Mouse (Mus musculus): ENCODE measurements around the gene Gtf3c2. TPM values are rescaled to one million over a fixed set of nuclear protein-coding genes. Genes with fewer than 3 reads are reported as not detected.

Gtf3c2 gene
- polyA plus RNA-seq, 1 experiment from 2014 or later = 78.6 TPM

GRCm38 (mm10) chr5:31201742-31202590, 22.0 kb upstream of the Gtf3c2 start, which contains the start of gene Zfp513:
Zfp513 (minus strand) TSS chr5:31202303.
- no peak for TF ChIP-seq CTCF (IDR thresholded peaks at IDR 0.05; ENCODE audit: low read depth)
- peak within 1 kb of the TSS; percentile 65 for H3K27ac ChIP-seq (ENCODE audit: low read depth)
- peak within 1 kb of the TSS; percentile 83 for H3K9ac ChIP-seq
- WGBS = under 1% methylated on average over 53 of the region's 53 CpGs
- peak within 1 kb of the TSS; percentile 90 for H3K4me2 ChIP-seq
- peak; percentile 98 for DNase-seq
- H3K27me3 ChIP-seq (ENCODE audit: insufficient read depth, low read length) = no peaks in the 10 kb centered on the region
- H3K36me3 ChIP-seq (ENCODE audit: insufficient read depth) = peaks cover 83% of the 10 kb centered on the region
- peak; percentile 98 for ATAC-seq (ENCODE audit: insufficient read depth)
- H3K4me3 ChIP-seq (ENCODE audit: low read depth, low read length) = peak within 1 kb of the TSS; percentile 83
- peaks cover 6% of the 10 kb centered on the region; the same call in 1 of the 2 replicates for H3K9me3 ChIP-seq (ENCODE audit: low read depth, low read length)
- H3K4me1 ChIP-seq (ENCODE audit: insufficient read depth) = peaks cover 4% of the 10 kb centered on the region; the same call in 1 of the 2 replicates

GRCm38 (mm10) chr5:31201042-31201741, 21.2 kb upstream of the Gtf3c2 start:
- Histone ChIP-seq H3K4me2 (peak overlapping the region; percentile 90), H3K27ac (ENCODE audit: low read depth) (peak overlapping the region; percentile 65; the same call in 1 of the 2 replicates), H3K27me3 (ENCODE audit: insufficient read depth, low read length) (no peaks in the 10 kb centered on the region), H3K9me3 (ENCODE audit: low read depth, low read length) (peaks cover 6% of the 10 kb centered on the region; the same call in 1 of the 2 replicates), H3K4me3 (ENCODE audit: low read depth, low read length) (peak overlapping the region; percentile 83), H3K9ac (peak overlapping the region; percentile 83), H3K36me3 (ENCODE audit: insufficient read depth) (peaks cover 84% of the 10 kb centered on the region), H3K4me1 (ENCODE audit: insufficient read depth) (peaks cover 4% of the 10 kb centered on the region; the same call in 1 of the 2 replicates)
- ATAC-seq (ENCODE audit: insufficient read depth) (no peak), DNase-seq (no peak)
- no peak for TF ChIP-seq CTCF (IDR thresholded peaks at IDR 0.05; ENCODE audit: low read depth)
- WGBS = 18% methylated on average over 13 of the region's 13 CpGs

- H3K4me1 ChIP-seq (ENCODE audit: insufficient read depth) = peaks cover 4% of the 10 kb centered on the region; the same call in 1 of the 2 replicates
- peak overlapping the region; percentile 90; the same call in 1 of the 2 replicates for H3K4me2 ChIP-seq
- peaks cover 84% of the 10 kb centered on the region for H3K36me3 ChIP-seq (ENCODE audit: insufficient read depth)
- no peak for TF ChIP-seq CTCF (IDR thresholded peaks at IDR 0.05; ENCODE audit: low read depth)
- H3K4me3 ChIP-seq (ENCODE audit: low read depth, low read length) = peak overlapping the region; percentile 83; the same call in 1 of the 2 replicates
- DNase-seq = no peak
- 86% methylated on average over 27 of the region's 27 CpGs for WGBS
- no peaks in the 10 kb centered on the region for H3K27me3 ChIP-seq (ENCODE audit: insufficient read depth, low read length)
- ATAC-seq (ENCODE audit: insufficient read depth) = no peak
- peaks cover 6% of the 10 kb centered on the region; the same call in 1 of the 2 replicates for H3K9me3 ChIP-seq (ENCODE audit: low read depth, low read length)
- H3K9ac ChIP-seq = peak overlapping the region; percentile 83; the same call in 1 of the 2 replicates
- no peak overlapping the region for H3K27ac ChIP-seq (ENCODE audit: low read depth)
These were observed 20.4 kb upstream of the Gtf3c2 start for GRCm38 (mm10) chr5:31200327-31200768.

GRCm38 (mm10) chr5:31199893-31200292, 19.9 kb upstream of the Gtf3c2 start:
- no peaks in the 10 kb centered on the region for H3K27me3 ChIP-seq (ENCODE audit: insufficient read depth, low read length)
- ATAC-seq (ENCODE audit: insufficient read depth) = no peak
- peaks cover 4% of the 10 kb centered on the region; the same call in 1 of the 2 replicates for H3K4me1 ChIP-seq (ENCODE audit: insufficient read depth)
- peak; percentile 7 for DNase-seq
- H3K4me3 ChIP-seq (ENCODE audit: low read depth, low read length) = no peak overlapping the region; the same call in 1 of the 2 replicates
- peaks cover 84% of the 10 kb centered on the region for H3K36me3 ChIP-seq (ENCODE audit: insufficient read depth)
- WGBS = 81% methylated on average over 9 of the region's 9 CpGs
- no peak overlapping the region for H3K27ac ChIP-seq (ENCODE audit: low read depth)
- no peak overlapping the region for H3K4me2 ChIP-seq
- peak; percentile 17; the same call in 1 of the 2 replicates for TF ChIP-seq CTCF (IDR thresholded peaks at IDR 0.05; ENCODE audit: low read depth)
- no peak overlapping the region for H3K9ac ChIP-seq
- H3K9me3 ChIP-seq (ENCODE audit: low read depth, low read length) = peaks cover 6% of the 10 kb centered on the region; the same call in 1 of the 2 replicates

- Histone ChIP-seq H3K27me3 (ENCODE audit: insufficient read depth, low read length) (no peaks in the 10 kb centered on the region), H3K9ac (no peak overlapping the region), H3K36me3 (ENCODE audit: insufficient read depth) (peaks cover 84% of the 10 kb centered on the region), H3K27ac (ENCODE audit: low read depth) (no peak overlapping the region), H3K4me2 (no peak overlapping the region), H3K4me3 (ENCODE audit: low read depth, low read length) (no peak overlapping the region), H3K9me3 (ENCODE audit: low read depth, low read length) (peaks cover 6% of the 10 kb centered on the region; the same call in 1 of the 2 replicates), H3K4me1 (ENCODE audit: insufficient read depth) (peaks cover 4% of the 10 kb centered on the region; the same call in 1 of the 2 replicates)
- 88% methylated on average over 19 of the region's 19 CpGs for WGBS
- no peak for TF ChIP-seq CTCF (IDR thresholded peaks at IDR 0.05; ENCODE audit: low read depth)
- no peak for DNase-seq
- no peak for ATAC-seq (ENCODE audit: insufficient read depth)
These were observed 19.5 kb upstream of the Gtf3c2 start for GRCm38 (mm10) chr5:31199321-31199892.

- DNase-seq = no peak
- Histone ChIP-seq H3K4me3 (ENCODE audit: low read depth, low read length) (no peak overlapping the region), H3K27ac (ENCODE audit: low read depth) (no peak overlapping the region), H3K4me1 (ENCODE audit: insufficient read depth) (peaks cover 7% of the 10 kb centered on the region; the same call in 1 of the 2 replicates), H3K4me2 (no peak overlapping the region), H3K27me3 (ENCODE audit: insufficient read depth, low read length) (no peaks in the 10 kb centered on the region), H3K36me3 (ENCODE audit: insufficient read depth) (peaks cover 81% of the 10 kb centered on the region), H3K9ac (no peak overlapping the region), H3K9me3 (ENCODE audit: low read depth, low read length) (peaks cover 6% of the 10 kb centered on the region; the same call in 1 of the 2 replicates)
- WGBS = 85% methylated on average over 5 of the region's 5 CpGs
- no peak for ATAC-seq (ENCODE audit: insufficient read depth)
- no peak for TF ChIP-seq CTCF (IDR thresholded peaks at IDR 0.05; ENCODE audit: low read depth)
These were observed 18.8 kb upstream of the Gtf3c2 start for GRCm38 (mm10) chr5:31198616-31199320.
